Mouse (Mus musculus): ENCODE data around the gene Trcg1.

Trcg1 gene

DNA sequence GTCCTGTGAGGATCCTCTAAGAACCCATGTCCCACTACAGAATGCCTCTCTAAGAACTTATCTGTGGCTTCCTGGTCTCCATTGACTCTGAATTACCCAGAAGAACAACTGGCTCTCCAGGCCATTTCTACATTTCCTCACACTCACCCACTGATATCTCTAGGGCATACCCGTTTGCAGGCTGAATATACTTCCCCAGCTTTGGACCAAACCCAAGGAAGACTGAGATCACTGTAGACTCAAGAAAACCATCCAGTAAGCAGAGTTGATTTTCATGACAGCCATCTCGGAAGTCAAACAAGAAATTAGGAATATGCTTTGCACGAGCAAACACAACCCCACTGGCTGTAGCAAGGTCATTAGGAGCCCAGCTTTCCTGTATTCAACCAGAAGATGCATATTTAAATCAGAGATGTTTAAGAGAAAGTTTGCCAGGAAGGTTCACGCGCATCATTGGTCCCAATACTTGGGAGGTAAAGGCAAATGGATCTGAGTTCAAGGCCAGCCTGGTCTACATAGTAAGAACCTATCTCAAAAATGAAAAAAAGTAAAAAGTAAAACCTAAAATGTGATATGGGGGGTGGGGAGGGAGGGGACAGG is 3.9 kb upstream of the Trcg1 start:
- DNase-seq (ENCODE audit: low read depth, low spot score), result no peak

DNA sequence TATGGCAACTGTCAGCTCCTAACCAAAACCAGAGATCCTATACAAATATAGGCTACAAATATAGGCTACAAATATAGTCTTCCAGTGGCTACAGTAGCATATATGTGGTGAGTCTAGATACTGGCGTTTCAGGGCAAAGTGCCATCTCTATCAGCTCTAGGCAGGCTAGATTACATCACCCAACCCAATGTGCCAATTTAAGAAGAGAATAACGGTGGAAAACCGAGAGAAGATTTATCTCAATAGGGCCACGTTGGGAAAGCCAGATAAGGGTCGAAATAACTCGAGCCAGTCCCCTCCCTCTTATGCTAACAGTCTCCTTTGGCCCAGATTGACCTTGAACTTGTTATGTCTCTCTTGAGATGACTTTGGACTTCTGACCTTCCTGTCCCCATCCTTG is 3.2 kb upstream of the Trcg1 start:
- DNase-seq (ENCODE audit: low read depth, low spot score), result no peak

DNA sequence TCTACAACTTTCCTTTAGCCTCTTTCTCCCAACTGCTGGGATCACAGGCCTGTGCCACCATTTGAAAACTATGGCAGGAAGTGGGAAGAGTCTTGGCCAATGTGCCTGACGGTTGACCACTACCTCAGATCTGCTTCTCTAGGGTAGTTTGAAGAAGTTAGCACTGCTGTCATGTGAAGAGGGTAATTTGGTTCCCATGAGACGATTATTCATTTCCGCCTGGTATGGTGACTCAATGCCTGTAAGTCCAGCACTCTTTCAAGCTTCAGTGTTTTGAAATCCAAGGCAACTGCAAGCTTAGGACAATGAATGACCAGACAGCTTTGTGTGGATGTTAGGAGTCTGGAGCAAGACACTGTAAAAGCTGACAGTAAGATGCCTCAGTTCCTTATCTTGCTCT is 2.6 kb upstream of the Trcg1 start:
- no peak for DNase-seq (ENCODE audit: low read depth, low spot score)

DNA sequence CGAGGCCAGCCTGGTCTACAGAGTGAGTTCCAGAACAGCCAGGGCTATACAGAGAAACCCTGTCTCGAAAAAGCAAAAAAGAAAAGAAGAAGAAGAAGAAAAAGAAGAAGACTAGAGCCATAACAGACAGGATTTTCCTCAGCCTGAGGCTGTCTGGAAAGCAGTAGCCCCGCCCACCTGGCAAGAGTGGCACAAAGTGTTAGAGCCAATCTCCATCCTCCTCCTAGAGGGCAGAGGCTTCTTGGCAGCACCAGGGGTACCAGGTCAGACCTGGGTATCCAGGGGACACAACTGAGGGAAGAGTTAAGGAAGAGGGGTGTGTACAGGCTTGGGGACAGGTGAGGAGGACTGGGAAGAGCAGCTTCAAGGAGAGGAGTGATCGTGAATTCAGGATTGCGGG is 1.3 kb downstream of the Trcg1 start:
- no peak for DNase-seq (ENCODE audit: low read depth, low spot score)

DNA sequence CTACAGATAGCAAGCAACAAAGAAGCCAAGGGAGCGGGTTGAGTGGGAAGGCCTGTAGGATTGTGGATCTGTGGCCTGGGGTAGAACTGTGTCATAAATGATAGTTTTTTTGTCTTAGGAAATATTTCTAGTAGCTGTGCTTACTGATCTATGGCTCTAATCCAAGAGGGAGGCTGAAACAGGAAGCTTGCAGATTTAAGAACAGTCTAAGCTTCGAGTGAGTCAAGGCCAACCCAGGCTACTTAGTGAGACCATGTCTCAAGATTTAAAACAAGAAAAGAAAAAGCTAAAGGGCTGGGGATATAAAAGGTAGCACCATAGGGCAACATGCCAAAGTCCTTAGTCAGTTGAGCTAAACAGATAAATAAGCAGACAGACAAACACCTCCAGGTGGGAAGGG is 1.9 kb downstream of the Trcg1 start:
- no peak for DNase-seq (ENCODE audit: low read depth, low spot score)

DNA sequence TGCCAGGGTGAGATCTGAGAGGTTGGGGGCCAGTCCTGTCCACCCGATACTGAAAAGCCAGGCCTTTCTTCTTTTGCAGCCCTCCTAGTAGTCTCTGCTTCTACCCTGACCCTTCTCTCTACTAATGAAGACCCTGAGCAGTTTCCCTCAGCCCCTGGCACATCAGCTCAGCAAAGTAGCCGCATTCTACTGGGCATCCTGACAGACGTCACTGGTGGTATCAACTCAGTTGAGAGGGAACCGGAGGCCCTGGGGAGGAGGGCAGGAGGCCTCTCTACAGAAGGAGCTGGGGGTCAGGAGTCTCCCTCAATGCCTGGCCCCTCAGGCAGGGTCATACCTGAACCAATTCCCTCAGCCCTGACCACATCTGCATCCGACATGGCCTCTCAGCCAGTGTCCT is 4.8 kb downstream of the Trcg1 start:
- DNase-seq (ENCODE audit: low read depth, low spot score), result no peak

DNA sequence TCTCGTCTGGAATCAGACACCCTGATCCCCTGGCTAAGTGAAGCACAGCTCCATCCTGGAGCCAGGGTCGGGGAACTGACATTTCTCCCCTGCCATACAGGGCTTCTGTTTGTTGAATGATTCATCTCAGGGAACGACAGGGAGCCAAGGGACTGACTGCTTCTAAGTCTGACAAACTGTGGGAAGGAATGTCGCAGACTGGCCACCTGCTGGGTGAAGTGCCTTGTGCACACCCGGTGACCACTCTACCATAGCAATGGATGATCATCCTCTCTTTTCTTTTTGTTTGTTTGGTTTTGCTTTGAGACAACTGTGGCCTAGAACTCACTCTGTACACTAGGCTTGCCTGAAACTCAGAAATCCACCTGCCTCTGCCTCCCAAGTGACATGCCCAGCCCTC is 6.6 kb downstream of the Trcg1 start:
- DNase-seq (ENCODE audit: low read depth, low spot score), result no peak

DNA sequence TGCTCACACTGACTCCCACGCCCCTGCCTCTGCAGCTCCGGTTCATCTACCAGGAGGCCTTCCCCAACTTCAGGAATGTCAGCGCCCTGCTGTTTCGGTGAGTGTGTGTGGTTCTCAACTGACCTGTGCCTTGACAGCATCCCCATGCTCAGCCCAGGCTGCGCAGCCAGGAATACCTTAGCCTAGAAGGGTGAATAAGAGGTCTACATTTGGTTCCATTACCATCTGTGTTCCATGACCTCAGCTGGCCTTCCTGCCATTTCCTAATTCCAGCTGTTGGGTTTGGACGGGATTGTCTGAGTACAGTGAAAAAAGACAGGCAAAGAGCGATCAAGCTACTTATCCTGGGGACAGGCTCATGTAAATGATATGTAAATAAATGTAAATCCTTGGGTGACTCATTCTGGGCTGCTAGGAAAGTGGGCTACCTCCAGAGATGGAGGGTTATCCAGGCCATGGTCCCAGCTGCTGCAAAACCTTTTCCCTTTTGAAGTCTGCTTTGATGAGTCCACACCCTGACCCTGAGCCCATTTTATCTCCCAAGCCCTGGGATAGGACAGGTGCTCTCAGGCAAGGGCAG is 7.8 kb downstream of the Trcg1 start:
- DNase-seq (ENCODE audit: low read depth, low spot score), result no peak

DNA sequence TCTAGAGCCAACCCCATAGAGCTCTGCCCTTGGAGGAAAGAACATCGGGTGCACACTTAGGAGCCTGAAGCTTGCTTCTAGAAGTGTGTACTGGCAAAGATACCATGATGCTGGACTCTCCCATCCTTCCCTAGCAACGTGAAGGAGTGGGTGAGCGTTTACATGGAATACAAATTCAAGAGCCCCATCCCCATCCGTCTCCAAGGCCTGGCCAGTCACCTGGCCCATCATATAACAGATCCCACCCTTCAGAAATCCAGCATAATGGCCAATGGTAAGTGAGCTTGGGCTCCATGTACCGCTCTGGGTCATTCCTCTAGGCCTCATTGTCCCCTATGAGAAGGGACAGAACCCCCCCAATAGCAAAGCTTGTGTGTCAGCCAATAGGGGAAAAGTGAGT is 10.1 kb downstream of the Trcg1 start:
- no peak for DNase-seq (ENCODE audit: low read depth, low spot score)

DNA sequence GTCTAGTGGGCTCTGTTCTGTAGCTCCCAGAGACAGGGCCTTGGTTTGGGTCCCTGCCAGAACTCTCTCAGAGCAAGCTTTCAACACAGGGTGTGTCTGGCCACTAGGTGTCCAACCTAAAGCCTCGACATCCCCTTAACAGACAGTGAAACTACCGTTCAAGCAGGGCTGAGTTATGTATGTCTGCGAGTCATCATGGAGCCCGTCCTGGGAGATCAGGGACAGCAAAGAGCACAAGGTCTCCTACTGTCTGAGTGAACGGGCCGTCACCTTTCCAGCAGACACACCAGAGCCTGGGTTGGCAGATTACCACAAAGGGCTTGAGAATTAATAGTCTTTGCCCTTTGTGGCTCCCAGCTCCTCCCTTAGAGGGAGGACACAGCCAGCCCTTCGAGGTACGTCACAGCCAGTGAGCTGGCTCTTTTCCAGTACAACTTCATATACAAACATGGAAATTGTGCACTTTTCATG is 10.9 kb downstream of the Trcg1 start:
- no peak for DNase-seq (ENCODE audit: low read depth, low spot score)

DNA sequence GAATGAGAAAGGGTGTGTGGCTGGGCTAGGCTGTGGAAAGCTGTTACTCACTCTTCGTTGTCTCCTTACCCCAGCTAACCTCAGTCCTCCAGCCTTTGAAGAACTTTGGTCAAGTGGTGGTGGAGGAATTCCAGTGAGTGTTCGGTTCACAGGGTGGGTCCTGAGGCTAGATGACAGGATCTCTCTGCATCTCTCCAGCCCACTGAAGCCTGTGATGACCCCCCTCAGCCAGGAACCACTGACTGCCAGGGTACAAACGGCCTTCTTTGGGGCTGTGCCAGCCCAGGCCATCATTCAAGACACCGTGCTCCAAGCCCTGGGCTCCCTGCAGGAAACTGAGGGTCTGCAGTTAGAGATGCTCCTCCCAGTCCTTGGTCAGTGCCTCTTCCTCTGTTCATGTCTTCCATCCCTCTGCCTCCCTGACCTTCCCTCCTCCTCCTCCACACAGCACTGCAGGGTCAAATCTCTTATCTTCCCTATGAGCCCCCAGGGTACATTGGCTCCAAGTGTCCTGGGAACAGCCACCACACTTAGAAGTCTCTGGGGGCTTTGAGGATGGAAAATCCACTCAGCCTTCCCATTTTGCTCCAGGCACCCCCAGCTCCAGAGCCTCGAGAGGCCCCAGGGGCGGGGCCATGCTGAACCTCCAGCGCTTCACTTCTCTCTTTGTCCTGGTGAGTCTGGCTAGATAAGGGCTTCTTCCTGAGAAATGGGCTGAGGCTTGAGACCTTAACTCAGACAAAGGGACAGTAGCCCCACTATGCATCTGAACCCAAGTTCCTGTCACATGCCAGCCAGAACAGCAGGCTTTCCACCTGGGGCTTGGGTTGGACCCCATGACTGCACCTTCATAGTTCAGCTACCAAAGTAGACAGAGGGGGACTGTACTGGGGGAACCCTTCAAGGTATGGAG is 11.9 kb downstream of the Trcg1 start:
- no peak for DNase-seq (ENCODE audit: low read depth, low spot score)

DNA sequence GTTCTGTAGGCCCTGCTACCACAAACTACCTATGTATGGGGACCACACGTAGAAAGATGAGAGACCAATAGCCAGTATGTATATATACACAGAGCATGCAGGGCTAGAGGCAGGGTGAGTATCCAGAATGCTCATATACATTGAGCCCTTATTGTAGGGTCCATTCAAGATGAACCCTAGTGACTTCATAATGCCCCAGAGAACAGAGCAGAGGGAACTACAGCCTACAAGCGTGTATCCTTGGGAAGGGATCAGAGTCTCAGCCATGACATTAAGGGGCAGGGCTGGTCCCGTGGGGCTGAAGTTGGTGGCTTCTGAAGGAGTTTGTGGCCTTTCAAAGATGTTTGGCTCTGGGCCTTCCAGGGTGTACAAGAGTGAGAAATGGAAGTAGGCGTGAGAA is 13.7 kb downstream of the Trcg1 start:
- DNase-seq (ENCODE audit: low read depth, low spot score), result no peak

DNA sequence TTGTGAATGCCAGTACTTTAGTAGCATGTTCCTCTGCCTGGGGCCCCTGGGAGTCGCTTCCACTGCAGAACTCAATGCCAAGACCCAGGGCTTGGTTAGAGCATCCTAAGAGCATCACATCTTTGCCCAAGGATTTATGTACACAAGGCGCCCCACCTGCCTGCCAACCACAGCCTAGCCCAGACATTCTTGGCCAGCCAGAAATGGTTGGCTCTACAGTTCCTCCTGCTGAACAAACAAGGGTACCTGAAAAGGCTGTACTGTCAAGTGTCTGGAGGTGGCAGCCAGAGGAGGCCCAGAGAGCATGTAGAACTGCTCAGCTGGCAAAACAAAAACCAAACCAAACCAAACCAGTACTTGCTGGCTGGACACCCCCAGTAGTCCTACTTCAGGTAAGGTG is 14.8 kb downstream of the Trcg1 start:
- no peak for DNase-seq (ENCODE audit: low read depth, low spot score)

DNA sequence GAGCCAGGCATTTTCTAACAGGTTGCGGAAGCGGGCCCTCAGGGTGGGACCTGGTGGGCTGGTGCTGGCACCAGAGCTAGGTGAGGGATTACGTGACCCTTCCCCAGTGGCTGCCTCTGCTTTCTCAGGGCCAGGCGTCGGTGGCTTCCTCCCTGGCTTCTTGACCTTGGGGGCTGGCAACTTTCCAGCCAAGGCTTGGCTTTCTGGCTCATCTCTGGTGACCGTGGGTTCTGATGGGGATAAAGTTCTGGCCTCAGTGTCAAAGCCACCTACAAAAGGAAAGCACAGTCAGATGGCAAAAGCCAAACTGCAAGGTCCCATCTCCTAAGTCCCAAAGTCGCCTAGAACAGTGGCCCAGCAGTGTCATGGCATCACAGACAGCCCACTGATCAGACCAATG is 17.7 kb downstream of the Trcg1 start:
- DNase-seq (ENCODE audit: low read depth, low spot score), result no peak

DNA sequence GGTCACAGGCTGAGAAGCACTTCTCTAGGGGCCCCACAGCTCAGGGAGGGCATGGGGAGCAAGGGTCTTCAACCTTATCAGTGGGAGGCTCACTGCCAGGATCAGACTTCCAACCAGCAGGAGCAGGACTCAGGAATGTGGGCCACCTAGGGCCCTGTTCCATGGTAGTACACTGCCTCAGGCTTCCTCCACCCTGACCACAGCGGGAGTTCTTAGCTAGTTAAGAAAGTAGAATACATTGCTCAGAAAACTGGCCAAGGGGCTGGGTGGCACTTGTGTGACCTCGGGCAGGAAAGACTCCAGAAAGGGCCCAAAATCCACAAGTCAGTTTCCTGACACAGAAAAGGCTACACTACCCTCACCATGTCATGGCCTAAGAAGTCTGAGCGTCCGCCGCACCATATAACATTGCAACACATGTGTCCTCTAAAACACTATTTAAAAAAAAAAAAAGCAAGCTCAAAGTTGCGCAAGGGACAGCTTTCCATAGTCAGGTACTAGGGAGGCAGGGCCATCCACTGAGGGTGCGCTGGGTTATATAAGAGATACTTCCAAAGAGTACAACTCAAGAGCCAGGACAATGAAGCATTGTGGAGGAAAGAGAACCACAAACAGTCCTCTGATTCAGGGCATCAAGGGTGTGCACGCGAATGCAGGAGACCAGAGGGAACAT is 18.6 kb downstream of the Trcg1 start:
- DNase-seq (ENCODE audit: low read depth, low spot score), result no peak

DNA sequence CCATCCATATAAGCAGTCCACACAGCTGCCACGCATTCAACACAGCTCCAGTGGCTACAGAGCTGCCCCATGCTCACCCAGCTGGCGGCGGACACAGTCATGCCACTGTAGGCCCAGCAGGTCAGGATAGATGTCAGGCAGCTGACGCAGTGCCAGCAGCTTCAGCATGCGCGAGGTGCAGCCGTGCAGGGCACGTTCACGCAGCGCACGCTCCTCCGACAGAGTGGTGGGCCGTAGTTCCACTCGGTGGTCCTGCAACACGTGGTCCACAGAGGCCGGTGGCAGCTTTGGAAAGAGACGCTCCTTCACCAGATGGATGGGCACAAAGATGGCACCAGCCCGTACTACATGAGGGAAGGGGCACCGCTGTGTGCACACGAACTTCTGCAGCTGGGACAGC is 20.0 kb downstream of the Trcg1 start:
- DNase-seq (ENCODE audit: low read depth, low spot score), result no peak

DNA sequence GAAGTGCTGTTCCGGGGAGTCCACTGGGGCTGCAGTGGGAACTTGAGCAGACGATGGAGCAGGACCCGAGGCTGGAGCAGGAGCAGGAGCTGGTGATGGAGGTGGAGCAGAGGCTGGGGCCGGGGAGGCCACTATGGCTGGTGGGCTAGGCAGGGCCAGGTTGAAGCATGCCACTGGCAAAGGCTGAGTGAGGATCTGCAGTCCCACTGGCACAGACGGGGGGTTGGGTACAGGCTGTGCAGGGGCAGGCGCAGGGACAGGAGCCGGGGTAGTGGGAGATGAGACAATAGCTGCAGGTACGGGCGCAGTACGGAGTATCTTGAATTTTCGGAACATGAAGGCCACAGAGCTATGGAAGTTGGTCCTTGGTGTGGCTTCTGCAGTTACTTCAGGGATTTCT is 20.5 kb downstream of the Trcg1 start:
- no peak for DNase-seq (ENCODE audit: low read depth, low spot score)

DNA sequence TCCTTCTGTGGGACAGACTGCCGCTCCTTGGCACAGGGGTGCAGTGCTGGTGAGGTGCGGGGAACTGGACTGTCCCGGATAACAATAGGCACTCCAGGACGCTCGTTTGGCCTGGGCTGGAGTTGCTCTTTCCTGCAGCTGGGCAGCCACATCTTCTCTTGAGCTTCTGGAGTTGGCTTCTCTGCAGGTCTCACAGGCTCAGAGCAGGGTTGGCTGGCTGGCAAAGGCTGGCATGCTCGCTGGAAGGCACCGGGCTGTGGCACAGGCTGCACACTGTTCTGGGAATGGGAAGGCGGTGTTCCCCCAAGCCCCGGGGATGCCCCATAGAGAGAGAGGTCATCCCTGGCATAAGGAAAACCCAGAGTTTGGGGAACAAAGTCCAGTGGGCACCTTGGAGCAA is 21.3 kb downstream of the Trcg1 start:
- DNase-seq (ENCODE audit: low read depth, low spot score), result no peak

DNA sequence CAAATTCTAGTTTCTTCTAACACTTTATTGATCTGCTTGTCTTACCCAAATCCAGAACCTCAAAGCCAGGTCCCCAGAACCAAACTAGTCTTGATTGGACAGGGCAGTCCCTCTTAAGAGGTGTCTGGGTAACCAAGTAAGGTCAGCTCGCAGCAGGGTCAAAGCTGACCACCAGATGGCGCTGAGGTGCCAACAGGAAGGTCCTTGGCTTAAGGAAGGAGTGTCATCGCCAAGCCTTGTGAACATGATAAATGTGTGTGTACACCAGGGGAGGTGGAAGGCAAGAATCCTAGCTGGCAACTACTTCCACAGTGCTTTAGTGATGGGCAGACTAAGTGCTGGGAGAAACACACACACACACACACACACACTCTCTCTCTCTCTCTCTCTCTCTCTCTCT is 23.4 kb downstream of the Trcg1 start:
- peak; percentile 65 for DNase-seq (ENCODE audit: low read depth, low spot score)

DNA sequence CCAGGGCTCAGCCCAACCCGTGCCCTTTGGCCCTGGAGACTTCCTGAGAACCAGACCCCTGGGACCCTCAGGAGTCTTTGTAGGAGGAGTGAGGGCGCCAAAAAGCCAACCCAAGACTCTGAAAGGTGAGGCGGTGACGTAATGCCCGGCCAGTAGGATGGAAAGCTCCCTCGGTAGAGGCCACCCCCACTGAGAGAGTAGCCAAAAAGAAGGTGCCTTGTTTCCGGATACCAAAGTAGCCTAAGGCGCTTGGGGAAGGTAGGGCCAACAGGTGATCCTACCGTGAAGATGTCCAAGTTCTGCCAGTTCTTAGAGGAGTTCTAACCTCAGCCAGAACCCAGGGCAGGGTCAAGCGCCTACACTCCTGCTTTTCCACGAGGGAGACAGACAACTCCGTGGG is 24.6 kb downstream of the Trcg1 start:
- no peak for DNase-seq (ENCODE audit: low read depth, low spot score)

DNA sequence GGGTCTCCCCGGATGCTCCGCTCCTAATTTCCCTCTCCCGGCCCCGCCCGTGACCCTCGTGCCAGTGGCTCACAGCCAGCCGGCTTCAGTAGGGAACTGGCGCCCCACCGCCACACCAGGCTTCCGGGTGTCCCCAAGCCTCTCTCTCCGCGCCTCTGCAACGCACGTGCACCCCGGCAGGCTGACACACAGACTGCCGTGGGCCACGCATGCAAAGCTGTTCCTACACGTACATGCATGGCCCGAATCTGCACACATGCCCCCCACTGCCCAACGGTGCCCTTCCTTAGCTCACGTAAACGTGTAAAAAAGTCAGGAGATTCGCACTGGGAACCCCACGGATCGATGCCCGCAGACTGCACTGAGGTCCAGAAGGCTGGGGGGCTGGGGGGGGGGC is 25.2 kb downstream of the Trcg1 start:
- no peak for DNase-seq (ENCODE audit: low read depth, low spot score)

All from WW6 (cell line).